Mouse (Mus musculus) adrenal gland, postnatal 10 days (tissue): Measurements from ENCODE around the gene Usp17la. TPM values are rescaled to one million over a fixed set of nuclear protein-coding genes. Genes with fewer than 3 reads are reported as not detected.
"Not testable (repeated sequence)": the region's sequence is repeated elsewhere in the genome, so short reads cannot be mapped to it uniquely, and the experiment has no call there.

Experiments used
- DNase-seq: peaks from one replicate; pipeline ENCODE4 v3.0.0; 2021; ENCODE audit warnings: mixed read lengths
- long read RNA-seq, 2 experiments: library from polyadenylated mRNA; stranded (forward); transcript quantifications; one replicate each; pipeline ENCODE4 v2.0.0; 2021
- total RNA-seq, 2 experiments: library from RNA; stranded (reverse); gene quantifications; 2 replicates each; pipeline ENCODE4 v1.2.3; 2021

Usp17la gene
- total RNA-seq: not detected
- long read RNA-seq, experiment 1: 0 reads
- long read RNA-seq, experiment 2: 0 reads

DNA sequence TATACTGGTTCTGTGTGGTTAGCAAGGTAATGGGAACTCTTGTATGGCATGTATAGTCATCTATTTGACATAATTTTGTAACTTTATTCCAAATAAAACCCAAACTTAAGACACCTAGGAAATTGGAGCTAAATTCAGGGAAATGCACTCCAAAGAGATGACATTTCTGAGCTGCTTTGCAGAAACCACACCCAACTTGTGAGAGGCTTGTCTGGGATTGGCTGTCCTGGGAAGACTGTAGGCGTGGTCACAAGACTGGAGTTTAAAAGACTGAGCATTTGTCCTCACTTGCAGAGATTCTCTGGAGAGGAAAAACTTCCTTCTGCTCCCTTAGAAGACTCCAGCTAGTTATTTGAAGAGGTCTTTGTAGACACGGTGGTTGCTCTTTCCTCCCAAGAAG lies at the start of gene Usp17la:
Gene Usp17la, plus strand, starts transcription at position 301 of the 400 bp plus-strand sequence.
- not testable (repeated sequence) for DNase-seq

DNA sequence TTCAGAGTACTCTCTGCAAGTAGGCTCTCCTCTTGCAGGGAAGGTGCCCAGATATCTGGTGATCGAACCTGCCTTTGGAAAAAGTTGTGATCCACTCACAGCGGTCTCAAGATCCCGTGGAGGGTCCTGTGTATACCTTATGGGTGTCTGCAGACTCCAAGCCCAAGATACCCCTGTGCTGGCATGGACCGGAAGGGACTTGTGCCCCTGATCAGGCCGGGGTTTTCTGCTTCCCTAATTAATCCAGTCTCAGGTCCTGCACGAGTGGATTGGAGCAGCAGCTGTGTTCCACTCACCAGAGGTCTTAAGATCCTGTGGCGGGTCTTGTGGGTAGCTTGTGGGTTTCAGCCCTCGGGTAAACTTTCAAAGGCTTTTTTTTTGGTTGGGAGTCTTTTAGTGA lies 46.5 kb upstream of the Usp17la start:
- DNase-seq: not testable (repeated sequence)

DNA sequence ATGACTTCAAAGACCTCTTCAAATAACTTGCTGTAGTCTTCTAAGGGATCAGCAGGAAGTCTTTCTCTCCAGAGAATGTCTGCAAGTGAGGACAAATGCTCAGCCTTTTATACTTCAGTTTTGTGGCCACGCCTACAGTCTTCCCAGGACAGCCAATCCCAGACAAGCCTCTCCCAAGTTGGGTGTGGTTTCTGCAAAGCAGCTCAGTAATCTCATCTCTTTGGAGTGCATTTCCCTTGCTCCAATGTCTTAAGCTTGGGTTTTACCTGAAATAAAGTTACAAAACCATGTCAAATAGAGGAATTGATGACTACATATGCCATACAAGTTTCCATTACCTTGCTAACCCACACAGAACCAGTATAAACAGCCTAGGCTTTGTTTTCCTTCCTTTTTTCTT lies 14.3 kb upstream of the Usp17la start, which contains the start of gene Usp17lb:
Gene Usp17lb, minus strand, starts transcription at position 101 of the 400 bp plus-strand sequence.
- DNase-seq: no peak

DNA sequence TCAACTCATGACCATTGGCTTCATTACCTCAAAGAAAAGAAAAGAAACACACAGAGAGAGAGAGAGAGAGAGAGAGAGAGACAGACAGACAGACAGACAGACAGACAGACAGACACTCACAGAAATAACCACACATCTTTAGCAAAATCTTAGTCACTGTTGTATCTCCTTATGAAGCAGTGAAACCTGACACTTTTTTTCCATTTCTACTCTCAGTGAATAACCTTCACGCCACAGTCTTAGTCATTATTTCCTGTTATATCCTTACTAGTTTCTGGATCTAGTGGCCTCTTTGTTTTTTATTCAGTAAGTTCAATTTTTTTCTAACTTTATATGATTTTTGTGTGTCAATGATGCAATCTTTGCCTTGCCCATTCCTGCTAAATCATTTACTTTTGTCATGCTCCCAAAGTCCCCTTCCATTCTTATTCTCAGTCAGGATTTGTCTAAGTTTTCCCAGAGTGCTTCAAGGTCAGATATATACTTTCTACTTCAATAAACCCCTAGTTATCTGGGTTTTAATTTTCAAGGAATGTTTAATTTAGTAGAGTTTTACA lies 13.0 kb upstream of the Usp17la start:
- DNase-seq: no peak

DNA sequence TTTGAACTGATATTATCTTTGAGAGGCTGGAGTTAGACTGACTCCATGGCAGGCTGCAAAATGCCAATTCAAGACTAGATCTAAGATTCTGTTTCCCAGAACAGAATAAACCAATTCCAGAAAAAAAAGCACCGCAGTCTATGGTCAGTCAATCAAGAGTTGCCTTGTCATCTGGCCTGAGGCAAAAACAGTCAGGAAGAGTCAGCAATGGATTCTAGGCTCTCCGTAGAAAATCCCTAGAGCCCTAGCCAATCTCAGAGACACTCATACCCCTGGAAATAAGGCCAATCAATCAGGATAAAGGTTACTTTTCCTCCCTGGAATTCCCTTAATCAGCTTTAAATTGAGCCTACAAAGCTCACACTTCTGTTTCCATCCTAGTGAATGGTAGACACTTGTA lies 5.3 kb upstream of the Usp17la start:
- not testable (repeated sequence) for DNase-seq

DNA sequence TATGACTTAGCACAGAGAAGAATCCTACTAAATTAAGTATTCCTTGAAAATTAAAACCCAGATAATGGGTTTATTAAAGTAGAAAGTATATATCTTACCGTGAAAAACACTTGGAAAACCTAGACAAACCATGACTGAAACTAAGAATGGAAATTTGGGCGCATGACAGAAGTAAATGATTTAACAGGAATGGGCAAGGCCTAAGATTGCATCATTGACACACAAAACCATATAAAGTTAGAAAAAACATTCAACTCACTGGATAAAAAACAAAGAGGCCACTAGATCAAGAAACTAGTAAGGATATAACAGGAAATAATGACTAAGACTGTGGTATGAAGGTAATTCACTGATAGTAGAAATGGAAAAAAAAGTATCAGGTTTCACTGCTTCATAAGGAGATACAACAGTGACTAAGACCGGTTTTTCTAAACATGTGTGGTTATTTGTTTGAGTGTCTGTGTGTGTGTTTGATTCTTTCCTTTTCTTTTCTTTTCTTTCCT lies 1.5 kb upstream of the Usp17la start:
- DNase-seq: no peak

DNA sequence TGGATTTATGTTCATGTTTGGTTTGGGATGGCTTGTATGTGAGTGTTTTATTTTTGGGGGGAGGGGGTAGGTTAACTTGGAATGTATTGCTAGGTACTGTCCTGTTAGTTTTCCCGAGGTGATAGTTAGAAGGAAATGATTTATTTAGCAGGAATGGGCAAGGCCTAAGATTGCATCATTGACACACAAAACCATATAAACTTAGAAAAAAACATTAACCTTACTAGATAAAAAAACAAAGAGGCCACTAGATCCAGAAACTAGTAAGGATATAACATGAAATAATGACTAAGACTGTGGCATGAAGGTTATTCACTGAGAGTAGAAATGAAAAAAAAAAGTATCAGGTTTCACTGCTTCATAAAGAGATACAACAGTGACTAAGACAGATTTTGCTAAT lies 874 bp downstream of the Usp17la start:
- no peak for DNase-seq

DNA sequence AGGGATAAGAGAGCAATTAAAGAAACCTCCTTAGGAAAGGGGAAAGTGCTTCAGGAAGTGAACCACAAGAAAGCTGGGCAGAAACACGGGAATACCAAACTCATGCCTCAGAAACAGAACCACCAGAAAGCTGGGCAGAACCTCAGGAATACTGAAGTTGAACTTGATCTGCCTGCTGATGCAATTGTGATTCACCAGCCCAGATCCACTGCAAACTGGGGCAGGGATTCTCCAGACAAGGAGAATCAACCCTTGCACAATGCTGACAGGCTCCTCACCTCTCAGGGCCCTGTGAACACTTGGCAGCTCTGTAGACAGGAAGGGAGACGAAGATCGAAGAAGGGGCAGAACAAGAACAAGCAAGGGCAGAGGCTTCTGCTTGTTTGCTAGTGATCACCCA lies 4.6 kb downstream of the Usp17la start:
- DNase-seq: peak; percentile 1

DNA sequence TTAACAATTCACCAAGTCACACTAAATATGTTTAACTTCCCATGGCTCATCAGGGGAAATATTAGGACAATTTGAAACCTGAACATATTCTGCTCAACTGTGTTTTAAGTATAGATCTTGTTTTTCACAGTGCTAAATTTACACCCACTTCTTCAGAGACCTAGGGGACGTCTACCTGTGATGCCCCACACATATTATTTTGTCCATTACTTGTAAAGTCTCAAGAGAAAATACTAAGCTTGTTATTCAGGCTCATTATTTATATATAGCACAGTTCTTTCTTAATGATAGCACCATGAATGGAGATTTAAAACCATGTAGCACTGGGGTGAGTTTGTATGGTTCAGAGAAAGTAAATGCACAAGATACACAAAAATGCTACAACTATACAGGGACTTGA lies 20.9 kb downstream of the Usp17la start, which contains the start of gene Olfr665:
Gene Olfr665, plus strand, starts transcription at position 301 of the 400 bp plus-strand sequence.
- DNase-seq: no peak

DNA sequence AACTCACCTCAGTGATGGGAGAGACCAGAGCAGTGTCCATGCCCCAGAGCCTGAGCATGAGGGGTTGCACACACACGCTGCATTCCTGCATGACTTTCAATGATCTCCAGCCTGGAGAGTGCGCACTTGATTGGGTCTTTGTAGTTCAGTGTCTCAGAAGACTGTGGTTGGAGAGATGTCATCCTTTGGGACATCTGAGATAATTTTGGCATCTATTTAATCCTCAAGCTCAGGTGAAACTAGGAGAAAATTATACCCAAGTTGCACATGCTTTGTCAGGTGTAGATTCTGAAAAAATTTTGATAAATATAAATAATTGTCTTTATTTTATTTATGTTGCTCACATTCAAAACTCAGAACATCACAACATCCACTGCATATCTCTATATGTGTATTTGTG lies 39.0 kb downstream of the Usp17la start, which contains the start of gene Olfr666:
Gene Olfr666, minus strand, starts transcription at position 101 of the 400 bp plus-strand sequence.
- DNase-seq: no peak

Other genes starting within 250 kb of the Usp17la start
- under 1 TPM in 1 of 2 experiments, not detected in 1; 0.06 TPM for gene Olfr656, start 243.1 kb upstream of the Usp17la start, total RNA-seq
- gene Olfr657, start 232.2 kb upstream of the Usp17la start, total RNA-seq: not detected
- gene Olfr658, start 209.7 kb upstream of the Usp17la start, total RNA-seq: not detected
- not detected for gene Olfr659, start 190.3 kb upstream of the Usp17la start, total RNA-seq
- not detected for gene Olfr661, start 170.5 kb upstream of the Usp17la start, total RNA-seq
- not detected for gene Usp17le, start 79.5 kb upstream of the Usp17la start, total RNA-seq
- not detected for gene Usp17lb, start 14.4 kb upstream of the Usp17la start, total RNA-seq
- not detected for gene Olfr665, start 21.0 kb downstream of the Usp17la start, total RNA-seq
- not detected for gene Olfr666, start 38.9 kb downstream of the Usp17la start, total RNA-seq
- not detected for gene Olfr667, start 64.5 kb downstream of the Usp17la start, total RNA-seq
- gene Olfr668, start 71.0 kb downstream of the Usp17la start, total RNA-seq: not detected
- not detected for gene Olfr669, start 77.2 kb downstream of the Usp17la start, total RNA-seq
- not detected for gene Olfr670, start 105.6 kb downstream of the Usp17la start, total RNA-seq
- gene Olfr671, start 122.1 kb downstream of the Usp17la start, total RNA-seq: not detected
- gene Olfr672, start 145.0 kb downstream of the Usp17la start, total RNA-seq: not detected
- gene Olfr675, start 171.5 kb downstream of the Usp17la start, total RNA-seq: not detected
- gene Olfr676, start 175.7 kb downstream of the Usp17la start, total RNA-seq: not detected
- gene Olfr677, start 194.4 kb downstream of the Usp17la start, total RNA-seq: not detected
- gene Olfr678, start 207.5 kb downstream of the Usp17la start, total RNA-seq: not detected
- not detected for gene Olfr679, start 224.2 kb downstream of the Usp17la start, total RNA-seq
- gene Olfr680-ps1, start 235.8 kb downstream of the Usp17la start, total RNA-seq: not detected